Mouse (Mus musculus) cerebellum, adult 2 months (tissue): ENCODE data around the gene Gm16181. TPM values are rescaled to one million over a fixed set of nuclear protein-coding genes. Genes with fewer than 3 reads are reported as not detected.
"Not testable (repeated sequence)": the region's sequence is repeated elsewhere in the genome, so short reads cannot be mapped to it uniquely, and the experiment has no call there.

Experiments
- DNase-seq, 2 experiments: peaks; one replicate each; pipeline ENCODE4 v3.0.0; 2021
- H3K27ac ChIP-seq: fragments of 200-500 bp; 2 replicates; pipeline ENCODE4 v1.5.1; 2012; ENCODE audit warnings: low read length, control low read depth, inconsistent platforms; ENCODE audit not compliant: insufficient read depth
- H3K27me3 ChIP-seq: fragments of 200-500 bp; 2 replicates; pipeline ENCODE4 v1.6.1; 2012; ENCODE audit warnings: inconsistent platforms, mild to moderate bottlenecking, low read length, moderate library complexity; ENCODE audit not compliant: control insufficient read depth, insufficient read depth
- H3K4me1 ChIP-seq: fragments of 200-500 bp; 2 replicates; pipeline ENCODE4 v1.6.1; 2011; ENCODE audit warnings: low read length; ENCODE audit not compliant: control insufficient read depth, insufficient read depth
- H3K4me3 ChIP-seq: fragments of 200-500 bp; replicated peaks from 2 replicates; pipeline ENCODE3; 2011; ENCODE audit warnings: mild to moderate bottlenecking, low read depth, low read length, control low read depth; ENCODE audit not compliant: insufficient read depth
- CTCF ChIP-seq: fragments of 200-500 bp; IDR thresholded peaks from 2 replicates; pipeline ENCODE4 v1.5.1; 2011; ENCODE audit warnings: low read depth, mild to moderate bottlenecking, control low read depth, low read length, moderate library complexity, borderline replicate concordance; ENCODE audit not compliant: insufficient read depth
- POLR2A ChIP-seq: fragments of 200-500 bp; IDR thresholded peaks from 2 replicates; pipeline ENCODE4 v1.6.1; 2011; ENCODE audit warnings: low read length, control low read depth, borderline replicate concordance; ENCODE audit not compliant: insufficient read depth
- WGBS: fragments of 180-500 bp; shearing (Covaris S2); methylation state at CpG from one replicate; pipeline ENCODE4 v1.1.7; 2018; 5-methylcytosine and 5-hydroxymethylcytosine counted together
- polyA plus RNA-seq: library from polyadenylated mRNA; depleted of rRNA; stranded (reverse); fragments of >200 nt; gene quantifications from 2 replicates; pipeline ENCODE4 v1.2.3, GENCODE M21; 2012

Gene Gm16181
- polyA plus RNA-seq, 1 experiment = not detected

GRCm38 (mm10) chr17:35225456-35225855 is 4.8 kb downstream of the Gm16181 start:
- TF ChIP-seq CTCF (no peak), POLR2A (no peak)
- Histone ChIP-seq H3K27me3 (no peaks in the 10 kb centered on the region), H3K4me3 (no peak overlapping the region), H3K4me1 (peaks cover 4% of the 10 kb centered on the region; the same call in 1 of the 2 replicates), H3K27ac (no peak overlapping the region)
- DNase-seq = no peak
- WGBS = 93% methylated on average over 5 of the region's 5 CpGs

DNA sequence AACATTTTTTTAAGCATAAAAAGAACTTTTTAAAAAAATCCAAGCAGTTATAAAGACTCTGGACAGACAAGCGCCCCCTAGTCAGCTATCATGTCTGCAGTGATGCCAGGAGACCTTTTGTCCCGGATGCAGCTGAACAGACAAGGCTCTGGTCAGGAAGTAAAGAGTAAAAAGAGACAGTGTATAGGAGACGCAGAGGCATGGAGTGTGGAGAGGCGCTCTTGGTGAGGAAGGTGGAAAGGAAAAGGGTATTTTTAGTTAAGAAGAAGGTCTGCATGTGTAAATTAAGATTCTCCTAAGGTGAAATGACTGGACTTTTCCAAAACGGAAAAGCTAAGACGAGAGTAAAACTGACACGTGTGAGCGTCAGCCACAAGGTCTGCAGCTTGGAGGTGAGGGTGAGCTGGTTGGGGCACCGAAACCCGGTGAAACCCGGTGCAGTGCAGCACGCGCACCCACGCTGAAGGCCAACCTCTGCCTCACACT is 6.0 kb downstream of the Gm16181 start:
- Histone ChIP-seq H3K27ac (no peak overlapping the region), H3K27me3 (no peaks in the 10 kb centered on the region), H3K4me3 (no peak overlapping the region), H3K4me1 (peaks cover 4% of the 10 kb centered on the region; the same call in 1 of the 2 replicates)
- TF ChIP-seq CTCF (no peak), POLR2A (no peak)
- WGBS = 86% methylated on average over 14 of the region's 14 CpGs
- DNase-seq = no peak

DNA sequence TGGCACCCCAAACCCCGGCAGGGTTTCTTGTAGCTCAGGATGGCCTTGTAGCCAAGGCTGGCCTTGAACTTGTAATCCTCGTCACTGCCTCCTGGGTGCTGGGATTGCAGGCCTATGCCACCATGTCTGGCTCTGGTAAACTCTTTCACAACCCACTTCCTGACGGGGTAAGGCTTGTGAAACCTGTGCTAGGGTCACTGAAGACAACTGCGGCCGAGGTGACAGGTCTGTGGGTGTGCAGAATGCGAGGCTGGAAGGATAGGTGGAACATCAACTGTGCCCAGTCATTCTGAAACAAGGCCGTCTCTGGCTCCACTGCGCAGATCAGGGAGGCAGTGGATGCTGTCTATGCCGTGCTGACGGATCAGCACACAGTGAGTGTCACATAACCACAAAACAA is 10.4 kb downstream of the Gm16181 start:
- WGBS = 94% methylated on average over 10 of the region's 10 CpGs

GRCm38 (mm10) chr17:35232043-35232442 is 11.4 kb downstream of the Gm16181 start:
- no peak overlapping the region for H3K27ac ChIP-seq
- H3K4me1 ChIP-seq = peaks cover 2% of the 10 kb centered on the region; the same call in 1 of the 2 replicates
- H3K27me3 ChIP-seq = no peaks in the 10 kb centered on the region
- 8% methylated on average over 12 of the region's 12 CpGs for WGBS
- H3K4me3 ChIP-seq = peak overlapping the region; percentile 14
- peak; percentile 75 to 86 for DNase-seq
- TF ChIP-seq POLR2A (no peak), CTCF (peak; percentile 89)

More for the DNA sequence above, 10.4 kb downstream of the Gm16181 start:
- H3K27me3 ChIP-seq = no peaks in the 10 kb centered on the region
- no peak overlapping the region for H3K27ac ChIP-seq
- TF ChIP-seq POLR2A (no peak), CTCF (no peak)
- no peak overlapping the region for H3K4me3 ChIP-seq
- DNase-seq = no peak
- peaks cover 2% of the 10 kb centered on the region; the same call in 1 of the 2 replicates for H3K4me1 ChIP-seq

- Histone ChIP-seq H3K27me3 (no peaks in the 10 kb centered on the region), H3K27ac (no peak overlapping the region), H3K4me1 (peaks cover 5% of the 10 kb centered on the region; the same call in 1 of the 2 replicates), H3K4me3 (no peak overlapping the region)
- no peak for DNase-seq
- no peak for TF ChIP-seq POLR2A
- WGBS = 88% methylated on average over 5 of the region's 5 CpGs
These were observed 12.0 kb downstream of the Gm16181 start for GRCm38 (mm10) chr17:35232659-35233058.

DNA sequence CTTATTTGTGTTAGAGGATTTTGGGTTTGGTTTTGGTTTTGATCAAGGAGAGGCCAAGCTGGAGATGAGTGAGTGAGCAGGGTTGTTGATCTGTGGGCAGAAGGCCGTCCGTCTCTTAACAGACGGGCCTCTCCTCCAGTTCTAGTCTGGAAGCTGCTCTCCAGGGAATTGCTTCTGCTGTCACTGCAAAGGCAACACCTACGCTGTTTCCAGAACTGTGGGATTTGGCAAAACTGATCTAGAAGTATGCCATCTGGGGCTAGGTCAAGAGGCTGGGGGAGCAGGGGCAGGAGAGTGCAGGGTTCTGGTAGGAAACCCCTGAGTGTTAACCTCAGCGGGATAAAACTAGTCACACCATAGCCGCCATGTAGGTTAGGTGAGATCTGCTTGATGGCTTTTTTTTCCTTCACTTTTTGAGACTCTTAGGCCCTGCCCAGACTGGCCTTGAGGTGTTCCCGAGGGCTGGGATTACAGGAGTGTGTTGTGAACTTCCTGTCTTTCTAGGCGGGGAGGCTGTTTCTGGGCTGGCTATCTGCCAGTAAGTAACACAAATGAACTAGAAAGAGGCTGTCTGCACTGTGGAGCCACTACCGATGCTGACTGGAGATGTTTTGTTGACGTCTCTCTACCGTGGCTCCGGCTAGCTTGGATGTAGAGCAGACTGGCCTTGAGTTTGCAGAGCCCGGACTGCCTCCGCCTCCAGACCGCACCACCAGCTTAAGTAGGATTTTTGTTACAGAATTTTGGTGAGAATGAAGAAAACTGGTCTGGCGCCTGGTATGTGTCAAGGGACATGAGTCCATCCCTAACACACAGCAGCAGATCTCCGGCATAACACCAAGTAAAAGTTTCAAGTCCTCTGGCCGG is 12.7 kb downstream of the Gm16181 start, which contains the start of gene Atp6v1g2:
Gene Atp6v1g2, plus strand, starts transcription at position 547 of the 867 bp plus-strand sequence.
- H3K27me3 ChIP-seq = no peaks in the 10 kb centered on the region
- TF ChIP-seq CTCF = no peak
- TF ChIP-seq POLR2A = no peak
- no peak for DNase-seq
- no peak within 1 kb of the TSS for H3K27ac ChIP-seq
- 45% methylated on average over 18 of the region's 18 CpGs for WGBS
- peaks cover 5% of the 10 kb centered on the region; the same call in 1 of the 2 replicates for H3K4me1 ChIP-seq
- H3K4me3 ChIP-seq = peak within 1 kb of the TSS; percentile 83

DNA sequence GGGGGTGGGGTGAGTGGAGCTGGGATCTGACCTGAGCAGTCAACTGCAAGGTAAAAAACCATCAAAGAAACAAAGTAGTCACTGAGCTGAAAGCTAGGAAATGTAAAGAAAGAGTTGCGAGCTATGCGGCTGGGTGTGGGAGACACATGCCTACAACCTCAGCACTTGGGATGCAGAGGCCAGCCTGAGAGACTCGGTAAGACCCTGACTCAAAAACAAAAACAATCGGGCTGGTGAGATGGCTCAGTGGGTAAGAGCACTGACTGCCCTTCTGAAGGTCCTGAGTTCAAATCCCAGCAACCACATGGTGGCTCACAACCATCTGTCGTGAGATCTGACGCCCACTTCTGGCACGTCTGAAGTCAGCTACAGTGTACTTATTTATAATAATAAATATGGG is 13.5 kb downstream of the Gm16181 start:
- not testable (repeated sequence) for H3K27ac ChIP-seq, DNase-seq
- 60% methylated on average over 7 of the region's 7 CpGs for WGBS

DNA sequence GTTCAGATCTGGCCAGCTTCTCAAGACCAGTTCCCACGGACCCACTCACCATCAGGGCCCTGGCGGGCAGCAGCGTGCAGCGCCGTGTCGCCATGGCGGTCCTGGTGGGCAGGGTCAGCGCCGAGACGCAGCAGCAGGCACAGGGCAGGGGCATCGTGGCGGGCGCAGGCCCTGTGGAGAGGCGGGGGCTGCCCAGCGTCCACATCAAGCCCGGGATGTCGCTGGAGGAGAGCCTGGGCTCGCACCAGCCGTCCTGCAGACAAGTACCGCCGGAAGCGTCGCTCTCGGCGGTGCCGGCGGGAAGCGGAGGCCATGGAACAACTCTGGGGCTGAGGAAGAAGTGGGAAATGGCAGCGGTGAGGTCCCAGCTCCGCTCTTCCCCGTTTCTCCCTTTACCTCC is 14.3 kb downstream of the Gm16181 start:
- no peaks in the 10 kb centered on the region for H3K27me3 ChIP-seq
- TF ChIP-seq CTCF (no peak), POLR2A (no peak)
- 3% methylated on average over 31 of the region's 31 CpGs for WGBS

More for the DNA sequence above, 13.5 kb downstream of the Gm16181 start:
- not testable (repeated sequence) for H3K4me3 ChIP-seq, H3K27me3 ChIP-seq, H3K4me1 ChIP-seq

More for the DNA sequence above, 14.3 kb downstream of the Gm16181 start:
- peak; percentile 48 to 61 for DNase-seq
- H3K4me1 ChIP-seq = peaks cover 5% of the 10 kb centered on the region; the same call in 1 of the 2 replicates
- H3K27ac ChIP-seq = peak overlapping the region; percentile 79
- H3K4me3 ChIP-seq = peak overlapping the region; percentile 83
